Mouse (Mus musculus): Measurements from ENCODE around the gene Gm10097. TPM values are rescaled to one million over a fixed set of nuclear protein-coding genes. Genes with fewer than 3 reads are reported as not detected.

Gene Gm10097
- polyA plus RNA-seq, 1 experiment from 2014 or later = 0.07 TPM

GRCm38 (mm10) chr10:5089133-5089532 lies 20.1 kb downstream of the Gm10097 start:
- Histone ChIP-seq H3K4me3 (no peak overlapping the region), H3K9me3 (no peaks in the 10 kb centered on the region), H3K4me1 (no peaks in the 10 kb centered on the region), H3K36me3 (replicated peaks) (no peaks in the 10 kb centered on the region), H3K27ac (no peak overlapping the region), H3K27me3 (ENCODE audit: poor library complexity, severe bottlenecking) (no peaks in the 10 kb centered on the region)
- WGBS = 89% methylated on average over 4 of the region's 4 CpGs
- DNase-seq (ENCODE audit: extremely low spot score, low spot score) = no peak

- Histone ChIP-seq H3K4me3 (no peak overlapping the region), H3K27ac (no peak overlapping the region), H3K9me3 (no peaks in the 10 kb centered on the region), H3K36me3 (replicated peaks) (no peaks in the 10 kb centered on the region), H3K27me3 (ENCODE audit: poor library complexity, severe bottlenecking) (no peaks in the 10 kb centered on the region), H3K4me1 (no peaks in the 10 kb centered on the region)
- no peak for DNase-seq (ENCODE audit: extremely low spot score, low spot score)
- WGBS = 86% methylated on average over 10 of the region's 10 CpGs
These were observed 28.2 kb downstream of the Gm10097 start for GRCm38 (mm10) chr10:5096996-5097753.

DNA sequence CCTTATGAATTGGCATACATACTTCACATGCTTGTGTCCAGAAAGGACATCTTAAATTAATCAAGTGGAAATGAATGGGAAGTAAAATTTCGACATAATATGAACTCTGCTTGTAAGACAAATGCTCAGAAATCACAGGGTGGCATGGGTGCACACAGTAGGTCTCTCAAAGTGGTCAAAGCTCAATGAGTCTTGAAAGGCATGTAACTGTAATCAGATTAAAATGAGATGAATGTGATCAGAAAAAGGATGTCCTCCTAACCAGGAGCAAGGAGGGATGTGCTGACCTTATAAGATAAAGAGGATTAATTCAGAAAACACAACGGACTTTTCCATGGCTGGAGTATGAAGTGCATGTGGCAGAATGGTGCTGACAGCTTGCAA lies 28.8 kb downstream of the Gm10097 start:
- no peak for DNase-seq (ENCODE audit: extremely low spot score, low spot score)
- Histone ChIP-seq H3K4me3 (no peak overlapping the region), H3K4me1 (no peaks in the 10 kb centered on the region), H3K36me3 (replicated peaks) (no peaks in the 10 kb centered on the region), H3K27ac (no peak overlapping the region), H3K9me3 (no peaks in the 10 kb centered on the region), H3K27me3 (ENCODE audit: poor library complexity, severe bottlenecking) (no peaks in the 10 kb centered on the region)
- WGBS = 76% methylated on average over 2 of the region's 2 CpGs

DNA sequence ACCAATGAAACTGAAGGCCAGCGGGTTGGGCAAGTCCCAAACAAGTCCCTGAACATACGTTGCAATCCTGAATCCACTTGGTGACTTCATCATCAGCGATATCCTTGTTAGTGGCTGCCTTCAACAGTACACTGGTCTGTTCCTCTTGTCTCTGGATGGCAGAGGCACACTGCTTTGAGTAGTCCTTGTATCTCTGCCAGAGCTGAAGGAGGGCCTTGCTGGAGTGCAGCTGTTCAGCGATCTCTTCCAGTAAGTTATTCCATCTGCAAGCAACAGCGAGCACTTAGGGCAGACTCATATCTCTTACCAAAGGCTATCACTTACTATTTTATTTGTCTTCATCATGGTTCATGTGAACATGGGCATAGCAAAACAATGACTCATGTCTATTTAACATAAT lies 41.8 kb downstream of the Gm10097 start:
- Histone ChIP-seq H3K4me3 (no peak overlapping the region), H3K9me3 (no peaks in the 10 kb centered on the region), H3K27me3 (ENCODE audit: poor library complexity, severe bottlenecking) (no peaks in the 10 kb centered on the region), H3K27ac (no peak overlapping the region), H3K4me1 (no peaks in the 10 kb centered on the region), H3K36me3 (replicated peaks) (no peaks in the 10 kb centered on the region)
- DNase-seq (ENCODE audit: extremely low spot score, low spot score) = no peak
- 89% methylated on average over 5 of the region's 5 CpGs for WGBS

DNA sequence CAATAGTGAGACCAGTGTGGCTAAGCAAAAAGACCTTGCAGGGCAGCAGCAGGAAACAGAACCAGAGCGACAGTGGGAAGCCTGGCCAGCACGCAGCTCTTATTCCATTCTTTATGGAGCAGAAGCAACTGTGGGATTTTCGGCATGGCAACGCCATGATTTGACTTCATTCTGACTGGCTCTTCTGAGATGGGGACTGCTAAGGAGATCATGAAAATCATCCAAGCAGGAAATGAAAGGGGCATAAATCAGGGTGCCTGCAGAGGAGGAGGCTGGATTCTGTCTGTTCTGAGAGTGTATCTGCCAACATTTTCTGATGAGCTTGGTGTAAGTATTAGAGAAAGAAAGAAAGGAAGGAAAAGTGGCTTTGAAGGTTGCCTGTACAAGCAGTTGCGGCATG lies 47.2 kb downstream of the Gm10097 start:
- no peak overlapping the region for H3K27ac ChIP-seq
- H3K4me3 ChIP-seq = no peak overlapping the region
- no peak for DNase-seq (ENCODE audit: extremely low spot score, low spot score)
- H3K4me1 ChIP-seq = no peaks in the 10 kb centered on the region
- no peaks in the 10 kb centered on the region for H3K36me3 ChIP-seq (replicated peaks)
- H3K9me3 ChIP-seq = no peaks in the 10 kb centered on the region
- 97% methylated on average over 5 of the region's 5 CpGs for WGBS
- H3K27me3 ChIP-seq (ENCODE audit: poor library complexity, severe bottlenecking) = no peaks in the 10 kb centered on the region

GRCm38 (mm10) chr10:5116720-5117119 lies 47.7 kb downstream of the Gm10097 start:
- 88% methylated on average over 6 of the region's 6 CpGs for WGBS
- H3K4me3 ChIP-seq = no peak overlapping the region
- no peaks in the 10 kb centered on the region for H3K36me3 ChIP-seq (replicated peaks)
- H3K27me3 ChIP-seq (ENCODE audit: poor library complexity, severe bottlenecking) = no peaks in the 10 kb centered on the region
- no peak overlapping the region for H3K27ac ChIP-seq
- no peaks in the 10 kb centered on the region for H3K4me1 ChIP-seq
- no peak for DNase-seq (ENCODE audit: extremely low spot score, low spot score)
- no peaks in the 10 kb centered on the region for H3K9me3 ChIP-seq

Measured in forebrain, embryonic 10.5 days (tissue).